In the genomic region with DNA sequence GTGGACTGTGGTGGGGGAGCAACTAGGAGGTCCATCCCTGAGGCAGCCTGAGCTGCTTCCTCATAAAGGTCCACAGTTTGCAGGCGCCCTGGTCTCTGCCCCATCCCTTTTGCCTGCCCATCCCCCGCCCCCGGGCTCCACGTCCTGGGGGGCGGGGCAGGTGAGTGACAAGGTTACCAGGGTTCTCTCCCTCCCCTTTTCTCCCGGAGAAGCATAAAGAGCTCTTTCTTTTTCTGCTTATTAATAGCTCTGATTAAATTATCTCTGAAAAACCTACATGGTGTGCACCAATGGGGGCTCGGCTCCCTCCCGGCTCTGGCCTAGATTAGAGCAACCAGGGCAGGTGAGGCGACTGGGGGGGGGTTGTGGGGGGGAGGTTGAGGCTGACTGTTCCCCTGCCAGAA, we compare ENCODE assay signal across 11 mouse cellular contexts. TPM values are rescaled to one million over a fixed set of nuclear protein-coding genes. Genes with fewer than 3 reads are reported as not detected.
A peak's percentile ranks its signal among the peaks of the same experiment; 100 is the strongest.
DNase-seq lines count a peak whose midpoint lies in the region; ATAC-seq and TF ChIP-seq lines count a peak whose summit lies in the region.
"Had no signal": no experiment of that assay in that cellular context is flagged by ENCODE, and none has a peak within 500 bp of the region (broad histone marks: within the 10 kb centered on the region; RNA-seq: fewer than 3 reads in every experiment).

No protein-coding gene starts in this region.

- peaks cover 4% of the 10 kb centered on the region; the same call in 1 of the 2 replicates for H3K9me3 ChIP-seq in kidney, embryonic 14.5 days (ENCODE audit: control insufficient read depth, low read length)
- peaks cover 28% of the 10 kb centered on the region for H3K9me3 ChIP-seq in G1E (replicated peaks)
- no peaks in the 10 kb centered on the region for H3K9me3 ChIP-seq in embryonic facial prominence, embryonic 13.5 days
- no peaks in the 10 kb centered on the region; the same call in 1 of the 2 replicates for H3K9me3 ChIP-seq in liver, embryonic 13.5 days (replicated peaks)

- no peaks in the 10 kb centered on the region for H3K27me3 ChIP-seq in kidney, embryonic 14.5 days (ENCODE audit: control insufficient read depth, insufficient read depth, low read length)
- peaks cover 44% of the 10 kb centered on the region for H3K27me3 ChIP-seq in G1E (ENCODE audit: insufficient read depth, low read length)
- peaks cover 5% of the 10 kb centered on the region for H3K27me3 ChIP-seq in embryonic facial prominence, embryonic 13.5 days
- peaks cover 9% of the 10 kb centered on the region for H3K27me3 ChIP-seq in liver, embryonic 13.5 days

- TF ChIP-seq CTCF in G1E (IDR thresholded peaks at IDR 0.05; ENCODE audit: low read depth, low read length) = no peak

- H3K36me3 ChIP-seq in kidney, embryonic 14.5 days (ENCODE audit: control insufficient read depth, insufficient read depth, low read length) = no peaks in the 10 kb centered on the region
- no peaks in the 10 kb centered on the region for H3K36me3 ChIP-seq in G1E (replicated peaks)
- H3K36me3 ChIP-seq in embryonic facial prominence, embryonic 13.5 days = no peaks in the 10 kb centered on the region
- H3K36me3 ChIP-seq in liver, embryonic 13.5 days = no peaks in the 10 kb centered on the region

- no peak overlapping the region for H3K9ac ChIP-seq in kidney, embryonic 14.5 days (ENCODE audit: low read depth, low read length)
- no peak overlapping the region for H3K9ac ChIP-seq in embryonic facial prominence, embryonic 13.5 days
- H3K9ac ChIP-seq in liver, embryonic 13.5 days = no peak overlapping the region

- ATAC-seq in kidney, embryonic 14.5 days (ENCODE audit: low FRiP score, low TSS enrichment) = no peak
- no peak for ATAC-seq in G1E (ENCODE audit: extremely low read depth, insufficient number of reproducible peaks, low FRiP score, poor library complexity, severe bottlenecking)
- ATAC-seq in embryonic facial prominence, embryonic 13.5 days (ENCODE audit: insufficient number of reproducible peaks, insufficient read depth, low FRiP score, low TSS enrichment, low read depth) = peak; percentile 53; the same call in 1 of the 2 replicates
- peak; percentile 7; the same call in 1 of the 2 replicates for ATAC-seq in liver, embryonic 13.5 days (ENCODE audit: low read depth)

- H3K4me2 ChIP-seq in kidney, embryonic 14.5 days (replicated peaks; ENCODE audit: low read depth, low read length) = peak overlapping the region; percentile 15
- H3K4me2 ChIP-seq in embryonic facial prominence, embryonic 13.5 days = no peak overlapping the region
- H3K4me2 ChIP-seq in liver, embryonic 13.5 days = peak overlapping the region; percentile 23

- DNase-seq in kidney, adult 9 months = no peak
- DNase-seq in G1E (ENCODE audit: low spot score) = peak; percentile 34
- DNase-seq in liver, embryonic 13.5 days = no peak
- DNase-seq in ovary, postnatal 10 days (ENCODE audit: low spot score) = no peak
- DNase-seq in ovary, postnatal 14 days (ENCODE audit: low spot score) = no peak
- no peak for DNase-seq in urinary bladder, postnatal 14 days (ENCODE audit: low spot score)
- DNase-seq: adrenal gland, postnatal 10 days; kidney, adult 8-10 months; lung, postnatal 4 days had no signal

- no peak overlapping the region for H3K27ac ChIP-seq in kidney, embryonic 14.5 days (ENCODE audit: low read depth, low read length)
- no peak overlapping the region for H3K27ac ChIP-seq in embryonic facial prominence, embryonic 13.5 days
- H3K27ac ChIP-seq in liver, embryonic 13.5 days = no peak overlapping the region

- H3K4me1 ChIP-seq in kidney, embryonic 14.5 days (ENCODE audit: control insufficient read depth, insufficient read depth, low read length) = peaks cover 25% of the 10 kb centered on the region
- H3K4me1 ChIP-seq in G1E (ENCODE audit: insufficient read depth, low read depth, low read length) = peaks cover 20% of the 10 kb centered on the region
- peaks cover 34% of the 10 kb centered on the region for H3K4me1 ChIP-seq in embryonic facial prominence, embryonic 13.5 days
- peaks cover 18% of the 10 kb centered on the region for H3K4me1 ChIP-seq in liver, embryonic 13.5 days (replicated peaks)

- WGBS in kidney, embryonic 14.5 days = 17% methylated on average over 9 of the region's 9 CpGs
- 7% methylated on average over 9 of the region's 9 CpGs for WGBS in embryonic facial prominence, embryonic 13.5 days
- 6% methylated on average over 9 of the region's 9 CpGs for WGBS in liver, embryonic 13.5 days (ENCODE audit: insufficient replicate concordance)

- H3K4me3 ChIP-seq in kidney, embryonic 14.5 days (ENCODE audit: low read length) = no peak overlapping the region
- H3K4me3 ChIP-seq in G1E (ENCODE audit: low read depth, low read length) = no peak overlapping the region; the same call in 1 of the 2 replicates
- H3K4me3 ChIP-seq in embryonic facial prominence, embryonic 13.5 days = no peak overlapping the region
- no peak overlapping the region for H3K4me3 ChIP-seq in liver, embryonic 13.5 days (replicated peaks)

RNA-seq across cellular contexts. Expression of a gene that starts 7.3 kb away (rescaled TPM):
- polyA plus RNA-seq in kidney, embryonic 14.5 days (2014; fragmentation: Nextera tagmentation; extraction: Ambion mirVana) = 5.6 and 5.8 TPM in 2 replicates
- total RNA-seq in G1E (2014; fragmentation: Nextera tagmentation) (3.2 and 3.8 TPM in 2 replicates), G1E (2017) (0.12 and 0.71 TPM in 2 replicates)
- polyA plus RNA-seq in G1E (2012) = 6.9 and 7.3 TPM in 2 replicates
- 1.2 and 1.3 TPM in 2 replicates for polyA plus RNA-seq in embryonic facial prominence, embryonic 13.5 days (2015; fragmentation: Nextera tagmentation; extraction: Ambion mirVana)
- 0.58 and 0.61 TPM in 2 replicates for polyA plus RNA-seq in liver, embryonic 13.5 days (2015; fragmentation: Nextera tagmentation; extraction: Ambion mirVana)

Comparison
In these comparisons a context has a peak if more than half of its experiments do, and no peak if none do; other contexts are left out.
1. ATAC-seq: peak in embryonic facial prominence, embryonic 13.5 days (single experiment) and liver, embryonic 13.5 days (single experiment); none in kidney, embryonic 14.5 days (single experiment) and G1E (single experiment).